Mouse (Mus musculus): ENCODE measurements around the gene Lrrc66. TPM values are rescaled to one million over a fixed set of nuclear protein-coding genes. Genes with fewer than 3 reads are reported as not detected.

Gene Lrrc66
- polyA plus RNA-seq, 1 experiment from 2014 or later: 0.04 TPM

DNA sequence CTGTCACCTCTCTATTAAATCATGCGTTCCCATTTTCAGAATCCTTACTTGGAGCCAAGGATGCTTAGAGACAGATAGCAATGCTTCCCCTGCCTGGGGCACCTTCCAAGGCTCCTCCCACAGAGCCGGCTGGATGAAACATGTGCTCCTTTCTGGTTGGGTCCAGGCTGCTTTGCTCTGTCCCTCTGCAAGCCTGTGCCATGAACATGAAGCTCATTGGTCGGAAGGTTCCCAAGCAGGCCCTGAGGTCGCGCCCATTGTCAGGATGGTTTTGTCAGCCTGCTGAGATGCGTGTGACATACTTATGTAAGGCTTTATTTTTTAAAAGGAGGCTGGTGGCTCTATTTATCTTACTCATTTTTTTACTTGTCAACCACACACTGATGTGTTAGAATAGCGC is 55.6 kb downstream of the Lrrc66 start:
- no peak for ATAC-seq (ENCODE audit: low FRiP score)
- Histone ChIP-seq H3K9me3 (replicated peaks) (no peaks in the 10 kb centered on the region), H3K36me3 (no peaks in the 10 kb centered on the region), H3K27me3 (replicated peaks) (no peaks in the 10 kb centered on the region), H3K4me3 (replicated peaks) (no peak overlapping the region), H3K4me1 (peaks cover 10% of the 10 kb centered on the region), H3K27ac (replicated peaks) (no peak overlapping the region), H3K4me2 (no peak overlapping the region), H3K9ac (replicated peaks) (no peak overlapping the region)
- 72% methylated on average over 7 of the region's 7 CpGs for WGBS

DNA sequence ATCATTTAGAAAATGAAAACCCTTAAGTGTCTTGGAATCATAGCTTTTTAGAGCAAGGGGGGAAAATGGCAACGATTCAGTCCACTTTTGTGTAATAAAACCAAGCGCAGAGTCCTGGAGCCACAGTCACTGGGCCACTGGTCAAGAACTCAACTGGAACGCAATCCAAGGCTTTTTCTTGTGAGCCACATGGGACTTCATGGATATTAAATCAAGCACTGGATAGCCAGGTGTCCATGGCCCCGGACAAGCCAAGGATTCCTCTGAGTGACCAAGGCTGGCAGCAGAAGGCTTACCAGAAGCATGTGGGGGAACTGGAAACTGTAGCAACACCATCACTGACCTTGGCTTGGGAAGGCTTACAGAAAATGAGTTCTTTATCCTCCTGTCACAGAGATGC is 57.7 kb downstream of the Lrrc66 start:
- Histone ChIP-seq H3K4me3 (replicated peaks) (no peak overlapping the region), H3K27me3 (replicated peaks) (no peaks in the 10 kb centered on the region), H3K9me3 (replicated peaks) (no peaks in the 10 kb centered on the region), H3K27ac (replicated peaks) (no peak overlapping the region), H3K36me3 (no peaks in the 10 kb centered on the region), H3K4me2 (no peak overlapping the region), H3K4me1 (peaks cover 10% of the 10 kb centered on the region), H3K9ac (replicated peaks) (no peak overlapping the region)
- ATAC-seq (ENCODE audit: low FRiP score): no peak
- WGBS: 65% methylated on average over 4 of the region's 4 CpGs

DNA sequence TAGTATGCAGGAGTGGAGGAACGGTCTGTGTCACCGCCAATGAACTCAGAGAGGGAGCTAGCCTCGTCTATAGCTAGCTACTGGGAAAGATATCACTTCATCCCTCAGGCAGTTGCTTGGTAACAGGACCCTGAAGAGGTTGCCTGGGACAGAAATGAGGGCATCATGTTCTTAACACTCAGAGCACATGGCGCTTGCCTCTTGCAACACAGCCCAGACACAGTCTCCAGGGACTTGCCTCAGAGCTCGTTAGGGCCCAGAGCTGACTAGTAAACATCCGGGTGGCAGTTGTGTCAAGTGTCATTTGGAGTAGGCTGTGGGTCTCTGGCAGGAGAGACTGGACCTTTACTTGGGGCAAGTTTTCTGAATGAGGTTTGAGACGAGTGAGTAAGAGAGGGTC is 58.5 kb downstream of the Lrrc66 start:
- no peak overlapping the region for H3K9ac ChIP-seq (replicated peaks)
- H3K4me2 ChIP-seq: no peak overlapping the region
- 80% methylated on average over 7 of the region's 7 CpGs for WGBS
- peaks cover 10% of the 10 kb centered on the region for H3K4me1 ChIP-seq
- no peaks in the 10 kb centered on the region for H3K9me3 ChIP-seq (replicated peaks)
- H3K4me3 ChIP-seq (replicated peaks): no peak overlapping the region
- no peaks in the 10 kb centered on the region for H3K27me3 ChIP-seq (replicated peaks)
- H3K36me3 ChIP-seq: no peaks in the 10 kb centered on the region
- H3K27ac ChIP-seq (replicated peaks): no peak overlapping the region
- ATAC-seq (ENCODE audit: low FRiP score): no peak

DNA sequence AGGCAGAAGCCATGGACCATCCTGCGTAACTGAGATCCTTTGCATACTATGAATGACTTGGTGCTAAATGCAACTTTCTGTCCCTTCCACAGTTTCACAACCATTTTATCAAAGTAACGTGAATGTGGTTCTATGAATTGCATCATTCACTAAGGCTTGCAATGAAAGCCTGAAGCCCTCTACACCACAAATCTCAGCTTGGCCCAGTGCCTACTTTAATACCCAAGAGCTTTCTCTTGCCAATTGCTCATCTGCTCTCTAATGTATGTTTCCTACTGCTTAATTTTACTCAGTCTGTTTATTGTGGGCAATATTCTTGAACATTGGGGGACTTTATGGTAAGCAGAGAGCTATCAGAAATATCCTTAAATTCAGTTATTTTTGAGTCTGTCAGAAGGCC is 59.5 kb downstream of the Lrrc66 start:
- no peak overlapping the region for H3K4me2 ChIP-seq
- no peak overlapping the region for H3K4me3 ChIP-seq (replicated peaks)
- 81% methylated on average over 2 of the region's 2 CpGs for WGBS
- ATAC-seq (ENCODE audit: low FRiP score): no peak
- no peak overlapping the region for H3K27ac ChIP-seq (replicated peaks)
- no peaks in the 10 kb centered on the region for H3K27me3 ChIP-seq (replicated peaks)
- peaks cover 10% of the 10 kb centered on the region for H3K4me1 ChIP-seq
- H3K9ac ChIP-seq (replicated peaks): no peak overlapping the region
- H3K36me3 ChIP-seq: no peaks in the 10 kb centered on the region
- no peaks in the 10 kb centered on the region for H3K9me3 ChIP-seq (replicated peaks)

DNA sequence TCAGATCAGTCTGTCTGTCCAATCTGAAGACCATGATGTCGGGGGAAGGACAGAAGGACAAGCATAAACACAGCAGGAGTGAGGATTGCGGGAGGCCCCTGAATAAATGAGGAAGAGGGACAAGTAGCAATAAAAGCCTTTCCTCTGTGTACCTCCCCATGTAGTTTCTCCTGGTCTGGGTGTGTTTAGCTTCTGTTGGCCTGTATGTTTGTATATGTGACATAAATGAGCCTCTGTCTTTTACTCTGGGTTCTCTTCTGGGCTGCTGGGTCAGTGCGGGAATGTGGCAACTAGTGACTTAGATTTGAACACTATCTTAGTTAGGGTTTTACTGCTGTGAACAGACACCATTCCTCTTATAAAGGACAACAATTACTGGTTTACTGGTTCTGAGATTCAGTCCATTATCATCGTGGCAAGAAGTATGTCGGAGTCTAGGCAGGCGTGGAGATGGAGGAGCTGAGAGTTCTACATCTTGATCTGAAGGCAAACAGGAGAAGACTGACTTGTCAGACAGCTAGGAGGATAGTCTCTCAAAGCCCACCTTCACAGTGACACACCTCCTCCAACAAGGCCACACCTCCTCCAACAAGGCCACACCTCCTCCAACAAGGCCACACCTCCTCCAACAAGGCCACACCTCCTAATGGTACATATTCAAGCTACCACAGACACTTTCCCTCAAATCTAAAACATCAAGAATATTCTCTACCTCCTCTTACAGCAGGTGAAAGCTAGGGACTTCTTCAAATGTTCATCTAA is 60.8 kb downstream of the Lrrc66 start:
- no peak overlapping the region for H3K4me3 ChIP-seq (replicated peaks)
- H3K36me3 ChIP-seq: no peaks in the 10 kb centered on the region
- 86% methylated on average over 6 of the region's 6 CpGs for WGBS
- no peaks in the 10 kb centered on the region for H3K27me3 ChIP-seq (replicated peaks)
- peaks cover 10% of the 10 kb centered on the region for H3K4me1 ChIP-seq
- H3K9ac ChIP-seq (replicated peaks): no peak overlapping the region
- no peak overlapping the region for H3K4me2 ChIP-seq
- ATAC-seq (ENCODE audit: low FRiP score): no peak
- no peak overlapping the region for H3K27ac ChIP-seq (replicated peaks)
- H3K9me3 ChIP-seq (replicated peaks): no peaks in the 10 kb centered on the region

DNA sequence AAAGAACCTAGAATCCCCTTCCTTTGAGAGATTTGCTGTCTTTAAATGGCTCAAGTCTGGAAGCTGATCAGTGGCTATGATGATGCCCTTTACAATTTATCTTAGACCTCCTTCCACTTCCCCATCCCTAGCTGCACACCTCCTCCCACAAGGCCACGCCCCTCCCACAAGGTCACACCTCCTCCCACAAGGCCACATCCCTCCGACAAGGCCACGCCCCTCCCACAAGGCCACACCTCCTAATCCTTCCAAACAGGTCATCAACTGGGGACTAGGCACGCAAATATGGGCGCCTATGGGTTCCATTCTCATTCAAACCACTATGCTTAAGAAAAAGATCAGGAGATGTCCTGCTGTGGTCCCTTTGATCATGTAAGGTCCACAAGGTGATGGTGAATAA is 63.1 kb downstream of the Lrrc66 start:
- Histone ChIP-seq H3K4me1 (0 out of 2 replicates have a peak, but pooled peaks cover 3% of the 10 kb centered on the region), H3K27me3 (replicated peaks) (no peaks in the 10 kb centered on the region), H3K4me3 (replicated peaks) (no peak overlapping the region), H3K9ac (replicated peaks) (no peak overlapping the region), H3K36me3 (no peaks in the 10 kb centered on the region), H3K27ac (replicated peaks) (no peak overlapping the region), H3K9me3 (replicated peaks) (no peaks in the 10 kb centered on the region), H3K4me2 (no peak overlapping the region)
- 82% methylated on average over 5 of the region's 5 CpGs for WGBS
- ATAC-seq (ENCODE audit: low FRiP score): no peak

DNA sequence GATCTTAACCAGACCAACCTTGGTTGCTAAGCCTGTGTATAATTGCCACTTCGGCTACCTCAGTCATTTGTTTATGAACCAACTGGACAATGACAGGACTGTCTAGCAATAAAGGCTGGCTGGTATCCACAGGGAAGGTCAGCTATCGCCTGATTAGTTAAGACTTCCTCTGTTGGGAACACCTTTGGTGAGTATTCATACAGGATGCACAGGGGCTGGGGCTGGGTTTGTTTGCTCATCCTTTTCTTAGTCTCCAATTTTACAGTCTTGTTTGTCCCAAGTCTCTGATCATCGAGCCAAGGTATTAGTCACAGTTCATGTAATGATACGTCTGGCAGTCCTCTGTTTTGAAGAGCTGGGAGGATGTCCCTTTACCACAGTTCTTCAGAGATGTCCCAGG is 65.4 kb downstream of the Lrrc66 start:
- Histone ChIP-seq H3K4me1 (no peaks in the 10 kb centered on the region), H3K27ac (replicated peaks) (no peak overlapping the region), H3K9ac (replicated peaks) (no peak overlapping the region), H3K27me3 (replicated peaks) (no peaks in the 10 kb centered on the region), H3K9me3 (replicated peaks) (no peaks in the 10 kb centered on the region), H3K36me3 (no peaks in the 10 kb centered on the region; the same call in 1 of the 2 replicates), H3K4me2 (no peak overlapping the region), H3K4me3 (replicated peaks) (no peak overlapping the region)
- no peak for ATAC-seq (ENCODE audit: low FRiP score)
- WGBS: 77% methylated on average over 4 of the region's 4 CpGs

DNA sequence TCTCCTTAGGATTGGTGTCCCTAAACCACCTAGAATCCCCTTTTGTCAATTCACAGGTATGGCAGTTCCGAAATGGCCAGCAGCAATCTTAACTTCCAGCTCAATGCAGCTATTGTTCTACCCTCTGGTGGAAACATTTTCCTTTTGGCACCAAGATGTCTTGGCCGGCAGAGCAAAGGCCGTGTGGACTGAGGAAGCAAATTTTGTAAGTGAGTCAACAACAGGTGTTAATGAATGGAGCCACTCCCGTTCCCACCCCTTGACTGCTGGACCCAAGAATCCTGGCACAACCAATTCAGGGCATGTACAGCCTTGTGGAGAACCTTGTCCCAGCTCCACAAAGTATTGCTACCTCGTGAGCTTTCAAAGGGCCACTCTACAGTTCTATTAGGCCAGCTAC is 66.2 kb downstream of the Lrrc66 start:
- Histone ChIP-seq H3K36me3 (peaks cover 4% of the 10 kb centered on the region; the same call in 1 of the 2 replicates), H3K9me3 (replicated peaks) (no peaks in the 10 kb centered on the region), H3K4me1 (no peaks in the 10 kb centered on the region), H3K4me2 (no peak overlapping the region), H3K4me3 (replicated peaks) (no peak overlapping the region), H3K27me3 (replicated peaks) (no peaks in the 10 kb centered on the region), H3K9ac (replicated peaks) (no peak overlapping the region), H3K27ac (replicated peaks) (no peak overlapping the region)
- WGBS: 85% methylated on average over 5 of the region's 5 CpGs
- no peak for ATAC-seq (ENCODE audit: low FRiP score)

DNA sequence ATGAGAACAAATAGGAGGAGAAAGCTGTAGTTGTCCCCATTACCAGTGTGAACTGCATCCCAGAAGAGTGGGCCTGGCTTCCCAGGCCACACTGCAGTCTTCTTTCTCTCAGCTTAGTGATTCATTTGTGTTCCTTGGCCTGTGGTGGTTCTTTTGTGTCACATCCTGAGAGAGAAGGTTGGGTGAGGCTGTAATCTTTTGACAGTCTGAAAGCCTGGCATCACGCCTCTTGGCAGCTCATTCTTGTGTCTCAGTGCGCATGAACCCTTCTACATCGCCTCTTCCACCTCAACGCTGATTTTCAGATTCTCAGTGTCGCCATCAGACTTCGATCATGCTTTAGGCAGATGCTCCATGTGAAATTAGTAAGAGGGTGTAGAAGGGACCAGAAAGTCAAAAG is 68.3 kb downstream of the Lrrc66 start:
- no peak overlapping the region for H3K9ac ChIP-seq (replicated peaks)
- H3K4me2 ChIP-seq: no peak overlapping the region
- H3K4me1 ChIP-seq: no peaks in the 10 kb centered on the region
- ATAC-seq (ENCODE audit: low FRiP score): no peak
- no peak overlapping the region for H3K4me3 ChIP-seq (replicated peaks)
- no peaks in the 10 kb centered on the region for H3K9me3 ChIP-seq (replicated peaks)
- H3K27ac ChIP-seq (replicated peaks): no peak overlapping the region
- peaks cover 14% of the 10 kb centered on the region for H3K36me3 ChIP-seq
- no peaks in the 10 kb centered on the region for H3K27me3 ChIP-seq (replicated peaks)
- WGBS: 89% methylated on average over 6 of the region's 6 CpGs

DNA sequence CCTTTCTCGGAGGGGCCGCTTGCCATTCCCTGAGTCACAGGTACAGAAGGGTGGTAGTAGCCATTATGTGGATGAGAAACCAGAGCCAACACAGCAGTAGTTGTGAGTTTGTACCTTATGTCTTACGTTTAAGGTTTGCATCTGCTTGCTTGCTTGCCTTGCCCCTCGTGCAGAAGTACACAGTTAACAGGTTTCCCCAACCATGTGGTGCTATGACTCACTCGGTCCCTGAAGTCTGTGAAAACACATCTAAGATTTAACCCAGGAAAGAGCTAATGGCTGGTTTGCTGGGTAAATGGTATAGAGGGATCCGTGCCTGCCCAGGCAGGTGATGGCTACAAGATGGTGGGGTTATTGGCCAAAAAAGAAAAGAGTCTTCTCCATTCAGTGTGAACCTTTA is 73.6 kb downstream of the Lrrc66 start:
- Histone ChIP-seq H3K36me3 (peaks cover 24% of the 10 kb centered on the region), H3K4me1 (peaks cover 4% of the 10 kb centered on the region; the same call in 1 of the 2 replicates), H3K9me3 (replicated peaks) (no peaks in the 10 kb centered on the region), H3K4me2 (no peak overlapping the region), H3K4me3 (replicated peaks) (no peak overlapping the region), H3K27ac (replicated peaks) (no peak overlapping the region), H3K27me3 (replicated peaks) (no peaks in the 10 kb centered on the region), H3K9ac (replicated peaks) (no peak overlapping the region)
- WGBS: 95% methylated on average over 6 of the region's 6 CpGs
- ATAC-seq (ENCODE audit: low FRiP score): no peak

DNA sequence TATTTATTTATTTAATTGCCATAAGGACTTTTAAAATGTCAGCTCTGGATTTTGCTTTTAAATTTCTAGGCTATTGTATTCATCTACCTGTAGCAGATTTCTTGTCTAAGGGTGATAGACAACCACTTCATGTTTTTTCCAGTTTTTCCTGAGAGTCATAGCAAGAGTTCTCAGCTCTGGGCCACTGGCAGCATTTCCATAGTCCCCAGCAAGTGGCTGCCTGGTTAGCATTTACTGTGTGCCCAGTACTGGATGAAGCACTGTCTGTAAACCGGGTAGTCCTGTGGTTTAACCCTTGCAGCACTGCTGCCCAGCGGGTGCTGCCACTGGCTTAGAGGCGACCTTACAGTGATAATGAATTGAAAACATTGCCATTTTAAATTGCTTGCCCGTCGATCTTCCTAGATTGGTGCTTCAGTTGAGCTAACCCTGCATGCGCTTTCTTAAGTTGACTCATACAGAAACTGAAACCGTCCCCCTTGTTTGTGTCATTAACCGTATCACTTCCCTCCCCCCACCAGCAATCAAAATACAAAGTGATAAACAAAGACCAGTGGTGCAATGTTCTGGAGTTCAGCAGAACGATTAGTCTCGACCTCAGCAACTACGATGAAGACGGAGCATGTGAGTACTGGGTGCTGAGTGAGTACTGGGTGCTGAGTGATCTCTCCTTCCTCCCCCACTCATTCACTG is 75.4 kb downstream of the Lrrc66 start:
- peaks cover 31% of the 10 kb centered on the region for H3K36me3 ChIP-seq
- WGBS: 72% methylated on average over 12 of the region's 12 CpGs
- no peaks in the 10 kb centered on the region for H3K9me3 ChIP-seq (replicated peaks)
- no peak overlapping the region for H3K27ac ChIP-seq (replicated peaks)
- H3K4me2 ChIP-seq: no peak overlapping the region
- no peak overlapping the region for H3K4me3 ChIP-seq (replicated peaks)
- peaks cover 4% of the 10 kb centered on the region; the same call in 1 of the 2 replicates for H3K4me1 ChIP-seq
- no peaks in the 10 kb centered on the region for H3K27me3 ChIP-seq (replicated peaks)
- ATAC-seq (ENCODE audit: low FRiP score): no peak
- no peak overlapping the region for H3K9ac ChIP-seq (replicated peaks)
